Mouse (Mus musculus) cerebellum, adult 2 months (tissue): ENCODE measurements around the gene Arhgef19.

Experiments
- CTCF ChIP-seq: fragments of 200-500 bp; IDR thresholded peaks from 2 replicates; pipeline ENCODE4 v1.5.1; 2011; ENCODE audit warnings: low read depth, mild to moderate bottlenecking, control low read depth, low read length, moderate library complexity, borderline replicate concordance; ENCODE audit not compliant: insufficient read depth
- POLR2A ChIP-seq: fragments of 200-500 bp; IDR thresholded peaks from 2 replicates; pipeline ENCODE4 v1.6.1; 2011; ENCODE audit warnings: low read length, control low read depth, borderline replicate concordance; ENCODE audit not compliant: insufficient read depth

DNA sequence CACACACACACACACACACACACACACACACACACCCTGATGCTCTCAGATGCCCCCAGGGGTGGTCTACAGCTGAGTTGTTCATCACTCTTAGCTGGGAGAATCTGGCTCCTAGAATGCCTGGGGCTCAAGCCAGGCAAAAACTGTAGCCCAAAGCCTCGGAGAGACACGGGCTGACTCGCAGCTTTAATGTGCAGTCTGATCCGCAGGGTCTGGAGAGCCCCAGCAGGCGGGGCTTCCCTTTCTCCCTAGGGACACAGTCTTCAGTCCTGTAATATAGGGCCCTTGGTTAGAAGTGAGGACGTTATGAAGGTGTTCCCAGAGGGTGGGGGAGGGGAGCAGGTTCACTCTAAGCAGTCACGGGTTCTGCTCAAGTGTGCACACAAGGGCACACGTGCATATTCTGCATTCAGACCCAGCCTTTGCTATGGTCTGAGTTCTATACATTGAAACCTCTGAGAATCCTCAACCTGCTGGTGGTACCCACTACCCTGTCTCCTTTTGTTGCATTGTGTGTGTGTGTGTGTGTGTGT, 44.6 kb downstream of the Arhgef19 start:
- TF ChIP-seq CTCF, result no peak
- TF ChIP-seq POLR2A, result no peak
